Mouse (Mus musculus): ENCODE results near the gene Mrps10. TPM values are rescaled to one million over a fixed set of nuclear protein-coding genes. Genes with fewer than 3 reads are reported as not detected.
"Not testable (repeated sequence)": the region's sequence is repeated elsewhere in the genome, so short reads cannot be mapped to it uniquely, and the experiment has no call there.

Gene Mrps10
- polyA plus RNA-seq (2012; rRNA removed), result 28.8 and 28.9 TPM in 2 replicates

DNA sequence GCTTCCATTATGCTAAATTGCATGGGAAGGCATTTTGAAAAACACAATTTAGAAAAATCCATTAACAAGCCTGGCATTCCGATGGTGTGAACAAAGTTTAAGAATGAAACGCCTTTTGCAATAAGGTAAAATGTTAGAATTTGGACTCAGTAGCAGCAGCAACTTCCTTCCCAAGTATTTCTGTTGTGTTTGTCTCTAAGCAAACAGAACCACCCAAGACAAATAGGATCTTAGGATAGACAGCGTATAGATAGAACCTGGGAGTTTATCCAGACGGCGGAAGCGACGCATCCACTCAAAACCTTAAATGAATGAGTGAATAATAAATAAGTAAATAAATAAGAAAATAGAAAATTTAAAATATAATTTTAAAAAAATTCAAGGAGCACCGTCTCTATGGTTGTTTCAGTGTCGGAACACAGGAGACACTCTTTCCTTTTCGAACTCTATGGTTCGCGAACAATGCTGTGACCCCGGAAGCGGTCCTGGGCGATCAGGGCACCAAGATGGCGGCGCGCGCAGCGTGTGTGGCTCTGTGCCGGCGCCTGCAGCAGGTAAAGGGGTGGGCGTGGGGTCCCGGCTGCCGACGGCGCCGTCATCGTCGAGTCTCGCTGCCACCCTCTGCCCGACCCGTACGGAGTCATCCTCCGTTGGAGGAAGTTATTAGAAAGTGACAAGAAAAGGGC is at the start of gene Mrps10:
Gene Mrps10, plus strand, starts transcription at position 487 of the 686 bp plus-strand sequence.
- peak; percentile 31 for DNase-seq (ENCODE audit: low read depth)

DNA sequence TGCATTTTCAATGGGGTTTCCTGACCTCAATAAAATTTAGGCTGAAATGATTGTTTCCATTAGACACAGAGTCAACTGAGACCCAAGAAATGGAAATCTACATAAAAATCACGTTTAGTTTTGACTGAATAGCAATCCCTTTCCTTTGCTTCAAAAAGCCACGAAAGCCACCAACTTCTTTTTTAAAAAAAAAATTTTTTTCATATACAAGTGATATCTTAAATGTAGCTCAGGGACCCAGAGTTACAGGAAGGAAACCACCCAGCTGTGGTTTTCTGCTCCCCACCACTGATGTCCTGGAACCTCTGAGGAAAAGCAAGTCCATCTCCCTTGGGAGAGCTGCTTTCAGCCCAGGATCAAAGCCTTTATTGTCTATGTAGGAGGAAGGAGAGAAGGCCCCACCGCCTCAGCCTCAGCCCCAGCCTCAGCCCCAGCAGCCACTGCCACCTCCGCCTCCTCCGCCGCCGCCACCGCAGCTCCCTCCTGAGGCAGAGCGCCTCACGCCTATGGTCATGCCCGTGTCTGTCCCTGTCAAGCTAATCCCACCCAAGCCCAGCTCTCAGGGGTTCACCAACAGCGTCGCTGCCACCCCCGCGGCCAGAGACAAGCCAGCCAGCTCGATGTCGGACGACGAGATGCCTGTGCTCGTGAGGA is 49.6 kb upstream of the Mrps10 start:
- no peak for DNase-seq (ENCODE audit: low read depth)

DNA sequence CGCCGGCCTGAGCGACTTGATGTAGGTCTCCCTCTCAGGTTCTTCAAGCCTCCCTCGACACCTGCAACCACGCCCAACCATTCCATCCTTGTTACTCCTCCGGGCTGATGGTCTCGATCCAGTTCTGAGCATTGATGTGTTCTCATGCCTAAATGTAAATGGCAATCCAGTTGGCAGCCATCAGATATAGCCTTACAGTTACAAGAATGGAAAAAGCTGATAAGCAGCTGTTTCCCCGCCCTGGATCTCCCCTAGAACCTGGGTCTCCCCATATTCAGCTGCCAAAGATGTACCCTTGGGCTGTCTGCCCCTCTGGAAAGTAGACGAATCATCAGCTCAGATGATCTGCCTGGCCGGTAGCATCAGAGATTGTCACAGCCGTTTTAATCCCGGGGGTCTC is 48.9 kb upstream of the Mrps10 start:
- no peak for DNase-seq (ENCODE audit: low read depth)

DNA sequence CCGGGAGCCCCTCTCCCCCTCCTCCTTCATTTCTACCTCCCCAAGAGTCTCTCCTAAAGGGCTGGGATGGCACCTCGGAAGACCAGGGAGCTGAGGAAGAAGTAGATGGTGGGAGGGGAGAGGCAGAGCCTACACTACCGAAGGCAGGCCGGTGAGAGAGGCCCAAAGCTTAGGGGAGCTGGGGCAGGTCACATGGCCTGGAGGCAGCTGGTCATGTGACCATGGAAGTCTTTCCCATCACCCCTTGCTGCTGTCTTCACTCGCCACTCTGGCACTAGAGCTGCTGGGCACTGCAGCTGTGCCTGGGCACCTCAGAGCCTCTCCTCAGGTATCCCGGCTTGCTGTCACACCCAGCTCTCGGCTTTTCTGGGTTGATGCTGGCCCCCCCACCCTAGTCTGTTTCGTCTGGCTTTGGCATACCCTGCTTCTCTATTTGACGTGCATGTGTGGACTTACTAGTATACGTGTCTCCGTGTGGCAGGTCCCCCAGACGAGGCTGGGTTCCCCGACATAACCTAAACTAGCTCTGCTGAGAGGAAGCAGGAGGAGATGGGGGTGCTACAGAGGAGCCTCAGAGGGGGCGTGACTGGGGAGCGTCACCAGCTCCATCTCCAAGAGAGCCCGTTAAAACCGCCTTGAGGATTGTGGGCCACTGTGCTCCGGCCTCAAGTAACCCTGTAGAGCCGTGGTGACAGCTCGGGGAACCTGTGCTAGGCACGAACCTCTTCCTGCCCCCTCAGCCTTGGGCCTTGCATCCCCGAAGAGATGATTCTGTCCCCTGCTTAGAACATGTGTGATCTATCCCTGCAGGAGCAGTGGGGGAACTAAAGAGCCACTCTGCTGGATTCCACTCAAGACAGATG is 46.3 kb upstream of the Mrps10 start:
- DNase-seq (ENCODE audit: low read depth), result no peak

DNA sequence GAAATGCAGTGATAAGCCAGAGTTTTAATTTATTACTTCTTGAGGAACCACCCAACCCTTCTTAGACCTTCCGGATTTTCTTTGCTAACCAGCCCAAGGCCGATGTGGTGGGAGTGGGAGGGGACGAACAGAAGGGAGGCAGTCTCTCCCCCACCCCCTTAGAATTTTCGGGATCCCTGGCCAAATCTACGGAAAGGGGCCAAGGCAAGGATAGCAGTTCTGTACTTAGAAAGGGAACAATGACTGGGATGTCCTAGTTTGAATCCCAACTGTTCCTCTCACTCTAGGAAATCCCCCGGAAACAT is 45.7 kb upstream of the Mrps10 start:
- DNase-seq (ENCODE audit: low read depth), result no peak

DNA sequence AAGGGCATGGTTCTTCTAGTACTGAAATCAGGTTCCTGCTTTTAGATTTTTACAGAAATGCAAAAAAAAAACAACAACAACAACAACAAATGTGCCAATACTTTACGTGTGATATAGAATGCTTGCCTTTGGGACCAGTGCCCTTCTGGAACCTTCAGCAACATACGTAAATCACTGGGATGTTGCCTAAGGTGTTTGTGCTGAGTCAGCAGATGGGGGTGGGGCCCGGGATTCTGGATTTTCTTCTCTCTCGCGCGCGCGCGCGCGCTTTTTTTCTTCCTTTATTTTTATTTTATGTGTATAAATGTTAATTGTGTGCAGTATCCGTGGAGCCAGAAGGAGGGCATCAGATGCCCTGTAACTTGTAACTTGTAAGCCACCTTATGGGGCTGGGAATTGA is 41.1 kb upstream of the Mrps10 start:
- no peak for DNase-seq (ENCODE audit: low read depth)

DNA sequence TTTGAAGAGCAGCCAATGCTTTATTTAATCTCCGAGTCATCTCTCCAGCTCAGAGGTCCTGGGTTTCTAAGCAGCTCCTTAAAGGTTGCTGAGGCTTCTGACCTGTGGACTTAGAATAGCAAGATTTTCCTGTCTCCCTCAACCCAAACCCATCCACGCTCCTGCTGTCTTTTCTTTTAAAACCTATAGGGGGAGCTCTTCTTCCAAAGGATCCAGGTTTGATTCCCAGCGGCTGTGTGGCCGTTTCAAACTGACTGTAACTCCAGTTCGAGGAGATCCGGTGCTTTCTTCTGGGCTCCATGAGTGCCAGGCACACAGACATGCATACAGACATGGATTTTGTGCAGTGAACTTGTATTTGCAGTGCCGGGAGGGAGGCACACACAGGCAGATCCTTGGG is 40.7 kb upstream of the Mrps10 start:
- DNase-seq (ENCODE audit: low read depth), result no peak

DNA sequence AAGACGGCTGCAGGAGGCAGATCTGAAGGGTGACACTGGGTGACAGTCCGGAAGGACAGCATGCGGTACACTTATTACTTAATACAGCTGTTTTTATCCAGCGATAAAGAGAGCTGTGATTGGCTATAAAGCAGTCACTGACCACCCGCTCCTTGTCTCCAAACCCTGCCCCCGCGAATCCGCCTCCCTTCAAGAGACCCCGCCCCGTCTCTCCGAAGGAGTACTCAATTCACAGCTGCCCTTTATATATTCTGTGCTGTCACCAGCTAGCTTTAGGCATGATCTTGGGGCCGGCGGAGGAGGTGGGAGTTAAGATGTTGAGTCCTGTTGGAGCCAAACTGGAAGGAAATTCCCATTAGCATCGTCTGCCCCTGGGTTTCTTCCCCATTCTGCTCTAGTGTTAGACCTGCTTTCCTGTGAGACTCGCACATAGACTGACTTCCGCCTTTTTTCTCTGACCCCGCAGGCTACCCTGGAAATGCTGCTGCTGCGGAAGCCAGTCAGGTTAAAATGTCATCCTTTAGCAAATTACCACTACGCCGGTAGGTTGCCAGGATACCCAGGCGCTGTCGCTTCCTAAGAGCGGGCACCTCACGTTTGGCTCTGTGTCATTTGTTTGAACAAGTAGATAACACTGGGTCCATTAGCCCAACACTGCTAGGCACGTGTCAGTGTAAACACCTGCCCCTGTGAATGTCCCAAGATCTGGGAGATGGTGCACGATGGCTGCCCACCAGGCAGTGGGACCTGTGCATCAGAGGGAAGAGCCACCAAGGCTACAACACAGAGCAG is 39.9 kb upstream of the Mrps10 start:
- no peak for DNase-seq (ENCODE audit: low read depth)

DNA sequence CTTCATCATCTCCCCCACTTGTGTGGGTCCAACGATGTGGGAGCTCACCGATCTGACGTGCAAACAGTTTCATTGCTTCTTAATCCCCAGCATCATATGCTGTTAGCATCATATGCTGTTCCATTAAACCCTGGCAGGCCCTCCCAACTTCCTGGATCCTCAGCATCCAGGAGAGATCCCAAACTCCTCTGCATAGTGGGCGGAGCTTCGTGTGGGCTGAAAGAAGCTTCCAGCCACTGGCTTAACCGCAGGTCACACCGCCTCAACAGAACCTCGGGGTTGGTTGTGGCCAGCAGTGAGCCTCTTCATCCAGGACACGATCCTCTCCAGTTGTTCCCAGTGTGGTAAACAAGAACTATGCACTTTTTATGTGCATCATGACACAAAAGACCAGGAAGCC is 38.1 kb upstream of the Mrps10 start:
- no peak for DNase-seq (ENCODE audit: low read depth)

DNA sequence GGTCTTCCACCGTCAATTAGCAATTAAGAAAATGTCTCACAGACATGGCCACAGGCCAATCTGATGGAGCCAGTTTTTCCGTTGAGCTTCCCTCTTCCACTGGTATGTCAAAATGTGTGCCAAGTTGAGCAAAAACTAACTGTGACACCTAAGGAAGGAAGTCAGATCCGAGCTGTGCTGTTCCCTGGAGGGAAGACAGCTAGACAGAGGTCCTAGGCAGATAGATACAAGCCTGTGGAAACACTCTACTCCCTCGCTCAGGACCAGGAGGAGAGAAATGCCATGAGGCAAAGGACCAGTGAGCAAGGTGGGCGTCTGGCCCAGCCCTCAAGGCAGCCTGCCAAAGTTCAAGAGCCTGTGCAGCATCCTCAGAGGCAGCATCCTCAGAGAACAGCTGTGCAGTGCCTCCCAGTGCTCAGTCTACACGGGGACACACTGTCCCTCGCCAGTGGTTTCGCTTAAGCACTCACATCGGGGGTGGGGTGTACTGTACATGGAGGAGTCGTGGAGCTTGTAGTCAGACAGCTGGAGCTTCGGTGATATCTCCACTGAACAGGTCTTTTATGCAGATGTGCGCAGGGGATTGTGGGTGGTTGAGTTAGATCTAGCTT is 36.6 kb upstream of the Mrps10 start:
- DNase-seq (ENCODE audit: low read depth), result no peak

DNA sequence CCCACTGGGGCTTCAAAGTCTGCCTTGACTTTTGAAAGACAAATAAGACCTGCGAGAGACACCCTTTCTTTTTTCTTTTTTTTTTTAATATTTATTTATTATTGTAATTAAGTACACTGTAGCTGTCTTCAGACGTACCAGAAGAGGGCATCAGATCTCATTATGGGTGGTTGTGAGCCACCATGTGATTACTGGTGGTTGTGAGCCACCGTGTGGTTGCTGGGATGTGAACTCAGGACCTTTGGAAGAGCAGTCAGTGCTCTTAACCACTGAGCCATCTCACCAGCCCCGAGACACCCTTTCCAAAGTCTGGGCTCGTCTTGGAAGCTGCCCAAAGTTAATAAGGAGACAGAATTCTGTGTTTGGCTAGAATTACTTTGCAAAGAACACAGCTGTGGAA is 36.0 kb upstream of the Mrps10 start:
- DNase-seq (ENCODE audit: low read depth), result not testable (repeated sequence)

DNA sequence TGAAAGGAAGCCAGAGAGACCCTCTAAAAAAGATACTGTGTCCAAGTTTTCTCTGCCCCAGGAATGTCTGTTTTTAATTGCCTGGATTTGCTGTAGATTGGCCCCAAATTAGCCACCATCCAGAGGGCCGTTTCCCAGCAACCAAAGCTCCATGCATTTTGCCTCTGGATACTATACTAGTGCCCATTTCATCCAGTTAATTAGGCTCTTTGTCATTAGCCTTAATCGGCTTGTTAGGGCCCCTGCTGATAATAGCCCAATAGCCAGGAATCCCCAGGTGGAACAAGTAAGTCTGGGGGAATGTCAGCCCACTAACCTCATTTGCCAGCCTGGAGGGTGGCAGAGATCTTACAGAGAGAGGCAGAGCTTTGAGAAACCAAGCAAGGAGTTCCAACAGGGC is 35.3 kb upstream of the Mrps10 start:
- no peak for DNase-seq (ENCODE audit: low read depth)

DNA sequence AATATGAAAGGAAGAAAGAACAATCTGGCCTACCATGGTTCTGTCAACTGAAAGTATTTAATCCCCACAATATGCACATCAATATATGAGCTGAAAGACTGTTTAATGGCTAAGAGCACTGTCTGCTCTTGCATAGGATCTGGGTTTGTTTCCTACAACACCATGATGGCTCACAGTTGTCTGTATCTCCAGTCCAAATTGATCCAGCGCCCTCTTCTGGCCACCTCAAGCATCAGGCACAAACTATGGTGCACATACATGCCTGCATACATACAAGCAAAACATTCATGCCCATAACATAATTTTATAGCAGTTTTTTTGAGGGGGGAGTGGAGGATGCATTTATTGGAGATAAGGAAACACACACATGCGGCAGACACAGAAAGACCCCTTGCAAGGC is 25.6 kb upstream of the Mrps10 start:
- no peak for DNase-seq (ENCODE audit: low read depth)

DNA sequence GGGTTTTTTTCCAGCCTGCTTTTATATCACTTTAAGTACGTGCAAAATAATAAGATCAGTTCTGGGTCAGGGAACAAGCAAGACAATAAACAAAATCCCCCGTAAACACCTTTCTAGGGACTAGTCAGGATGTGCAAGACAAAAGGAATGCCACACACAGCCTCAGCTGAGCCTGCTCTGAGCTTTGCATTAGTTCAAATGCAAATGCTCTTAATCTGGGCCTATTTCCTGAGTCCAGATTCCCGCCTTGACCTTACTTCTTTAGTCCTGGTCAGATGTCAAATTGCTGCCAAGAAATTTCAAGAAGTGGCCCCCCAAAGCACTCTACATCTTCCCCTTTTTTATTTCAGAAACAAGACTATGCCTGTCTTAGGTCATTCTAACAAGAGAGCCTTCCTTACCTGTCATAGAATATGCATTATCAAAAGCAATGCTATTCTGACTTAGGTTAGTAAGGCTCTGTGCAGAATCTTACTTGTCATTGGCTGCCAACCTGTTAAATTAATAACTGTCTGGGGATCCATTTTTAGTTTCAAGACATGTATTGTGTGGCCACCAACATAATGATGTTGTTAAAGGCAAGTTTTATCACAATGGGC is 18.9 kb upstream of the Mrps10 start:
- no peak for DNase-seq (ENCODE audit: low read depth)

DNA sequence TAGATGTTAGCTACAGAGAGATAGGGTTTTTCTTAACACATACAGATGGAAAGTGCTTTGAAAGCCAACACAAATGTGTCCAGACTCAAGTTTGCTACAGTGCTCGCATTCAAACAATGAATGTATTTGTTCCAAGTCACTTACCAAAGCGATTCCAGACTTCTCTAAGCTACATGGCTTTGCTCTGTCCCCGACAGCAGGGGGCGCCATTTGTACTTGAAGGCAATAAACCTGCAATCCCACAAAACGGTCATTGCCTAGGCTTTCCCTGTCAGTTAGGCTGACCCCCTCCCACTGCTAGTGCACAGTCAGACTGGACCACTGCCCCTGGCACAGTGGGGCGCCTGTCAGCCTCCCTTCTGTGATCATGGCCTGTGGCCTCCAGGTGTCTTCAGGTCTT is 8.7 kb upstream of the Mrps10 start:
- DNase-seq (ENCODE audit: low read depth), result no peak

DNA sequence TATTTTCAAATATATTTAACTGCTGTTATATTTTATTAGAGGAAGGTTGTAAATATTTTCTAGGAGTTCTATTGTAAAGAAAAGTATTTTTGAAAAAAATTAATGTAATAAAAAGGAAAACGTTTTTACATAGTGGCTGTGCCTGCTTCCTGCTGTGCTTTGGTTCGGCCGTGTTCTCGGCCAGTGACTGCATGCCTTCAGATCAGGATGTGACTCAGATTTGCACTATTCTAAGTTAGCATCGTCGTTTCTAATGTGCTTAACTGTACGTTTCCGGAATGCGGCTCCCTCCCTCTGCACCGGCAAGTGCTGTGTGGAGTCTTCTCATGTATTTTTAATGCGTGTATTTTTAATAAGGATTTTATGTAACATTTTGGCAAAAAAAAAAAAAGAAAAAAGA is 7.3 kb upstream of the Mrps10 start:
- no peak for DNase-seq (ENCODE audit: low read depth)

DNA sequence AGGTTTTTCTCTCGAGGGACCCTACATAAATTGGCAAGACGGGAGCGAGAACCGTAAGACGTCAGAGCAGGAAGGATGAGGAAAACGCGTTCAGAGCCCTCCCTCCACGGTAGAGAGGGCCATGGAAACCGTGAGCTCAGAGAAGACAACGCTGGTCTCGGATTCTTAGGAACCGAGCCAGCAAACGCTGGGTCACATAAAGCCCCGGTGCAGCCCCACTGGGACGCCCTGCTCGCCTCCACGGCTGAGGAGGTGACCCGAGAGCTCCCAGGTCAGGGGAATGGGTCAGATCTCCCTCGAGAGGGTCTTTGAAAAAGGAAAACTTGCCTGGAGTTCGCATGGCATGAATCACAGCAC is 378 bp downstream of the Mrps10 start:
- no peak for DNase-seq (ENCODE audit: low read depth)

DNA sequence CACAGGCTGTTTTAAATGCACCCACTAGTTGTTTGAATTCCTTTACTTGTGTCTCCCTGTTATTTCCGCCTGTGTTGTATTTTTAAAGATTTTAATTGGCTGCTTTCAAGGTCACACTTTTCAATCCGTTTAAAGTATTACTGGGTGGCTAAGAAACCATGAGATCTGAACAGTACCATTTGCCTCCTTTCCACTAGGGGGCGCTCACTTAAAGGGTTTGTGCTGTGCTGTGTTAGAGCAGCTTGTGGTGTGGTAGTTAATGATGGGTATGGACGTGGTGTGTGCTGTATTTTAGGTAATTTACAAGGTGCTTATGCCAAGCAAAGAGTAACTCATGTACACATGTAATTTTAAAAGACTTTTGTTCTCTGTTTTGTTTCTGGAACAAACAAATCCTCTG is 2.8 kb downstream of the Mrps10 start:
- no peak for DNase-seq (ENCODE audit: low read depth)

DNA sequence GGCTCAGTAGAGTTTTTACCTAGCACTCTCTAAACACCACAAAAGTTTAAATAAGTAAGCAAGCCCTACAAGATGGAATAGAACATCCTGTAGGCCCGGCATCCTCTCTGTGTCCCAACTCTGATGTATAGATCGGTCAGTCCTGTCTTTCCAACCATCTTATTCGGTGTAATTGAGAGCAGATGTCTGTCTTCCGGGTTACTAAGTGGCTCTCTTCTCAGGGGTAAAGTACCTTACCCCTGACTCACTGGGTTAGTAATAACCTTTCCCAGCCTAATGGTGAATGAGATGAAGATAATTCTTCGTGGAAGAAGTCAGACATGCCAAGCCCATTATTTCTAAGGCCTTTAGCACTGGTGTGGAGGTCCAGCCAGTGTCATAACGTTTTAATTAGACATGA is 5.3 kb downstream of the Mrps10 start:
- DNase-seq (ENCODE audit: low read depth), result no peak

DNA sequence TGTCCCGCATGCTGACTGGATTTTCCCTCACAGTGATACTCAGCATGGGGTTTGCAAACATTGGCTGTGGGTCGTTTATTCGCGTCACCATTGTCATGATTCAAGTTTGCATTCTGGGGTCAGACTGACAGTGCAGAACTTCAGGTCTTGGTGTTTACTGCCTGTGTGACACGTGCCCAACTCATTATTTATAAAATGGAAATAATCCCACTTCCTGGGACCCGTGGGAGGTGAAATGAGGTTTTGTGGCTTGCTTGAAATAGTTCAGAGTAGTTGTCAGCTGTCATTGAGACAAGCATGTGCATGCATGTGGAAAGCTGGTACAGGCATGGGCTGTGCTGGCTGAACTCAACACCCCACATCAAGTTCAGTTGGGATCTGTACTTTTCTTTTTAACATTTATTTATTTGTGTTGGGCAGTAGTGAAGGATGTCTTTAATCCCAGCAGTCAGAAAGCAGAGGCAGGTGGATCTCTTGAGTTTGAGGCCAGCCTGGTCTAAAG is 8.1 kb downstream of the Mrps10 start:
- DNase-seq (ENCODE audit: low read depth), result no peak

DNA sequence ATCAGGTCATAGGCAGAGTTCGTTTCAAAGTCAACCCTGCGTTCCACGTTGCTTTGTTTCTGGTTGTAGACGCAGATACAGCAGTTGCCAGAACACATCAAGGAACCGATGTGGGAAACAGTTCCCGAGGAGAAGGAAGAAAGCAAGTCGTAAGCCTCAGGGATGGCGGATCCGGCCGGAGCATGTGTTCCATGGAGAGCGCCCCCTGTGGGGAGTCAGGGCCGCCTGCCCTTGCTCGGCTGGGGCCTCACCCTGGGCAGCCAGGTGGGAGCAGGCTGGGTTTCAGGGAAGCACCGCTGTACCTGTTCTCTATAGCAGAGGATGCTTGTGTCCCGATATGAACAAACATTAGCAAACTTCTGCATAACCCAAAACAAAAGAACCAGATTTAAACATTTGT is 9.4 kb downstream of the Mrps10 start:
- DNase-seq (ENCODE audit: low read depth), result no peak

Measured in gonadal fat pad, adult 2 months (tissue).